Mouse (Mus musculus) megakaryocyte, adult 5-6 weeks (primary cell): ENCODE results near the gene 5330417H12Rik. TPM values are rescaled to one million over a fixed set of nuclear protein-coding genes. Genes with fewer than 3 reads are reported as not detected.

Experiments
- ATAC-seq: 2 replicates; pipeline ENCODE4 v1.8.0; 2016; ENCODE audit warnings: mild to moderate bottlenecking, inconsistent platforms; ENCODE audit not compliant: poor library complexity, severe bottlenecking
- total RNA-seq, 2 experiments: library from RNA; stranded (forward) in 1 of 2; stranded (reverse) in 1 of 2; fragments of 153-499, 151-499 nt in 1 of 2; fragments of 221-1000, 200-1000 nt in 1 of 2; gene quantifications; 2 replicates each; pipeline versions ENCODE4 v1.2.3 to v1.2.4; 2015 to 2017

Gene 5330417H12Rik
- total RNA-seq (2015) (not detected in 2 replicates), total RNA-seq (2017) (not detected in 2 replicates)

- no peak for ATAC-seq
These were observed at the start of gene 5330417H12Rik for GRCm38 (mm10) chr7:107625061-107625460. Gene 5330417H12Rik, minus strand, starts transcription at chr7:107625161.

- ATAC-seq: peak; percentile 55
These were observed 43.6 kb upstream of the 5330417H12Rik start for GRCm38 (mm10) chr7:107668514-107668913.

- ATAC-seq: peak; percentile 11; the same call in 1 of the 2 replicates
These were observed 41.4 kb upstream of the 5330417H12Rik start for GRCm38 (mm10) chr7:107666262-107666902.

- ATAC-seq: no peak
These were observed 40.8 kb upstream of the 5330417H12Rik start for GRCm38 (mm10) chr7:107665586-107666261.

- no peak for ATAC-seq
These were observed 40.2 kb upstream of the 5330417H12Rik start for GRCm38 (mm10) chr7:107665221-107665585.

GRCm38 (mm10) chr7:107664063-107665056 lies 39.4 kb upstream of the 5330417H12Rik start:
- ATAC-seq: peak; percentile 26

GRCm38 (mm10) chr7:107663621-107664020 lies 38.7 kb upstream of the 5330417H12Rik start:
- ATAC-seq: no peak

GRCm38 (mm10) chr7:107661843-107662281 lies 36.9 kb upstream of the 5330417H12Rik start:
- ATAC-seq: no peak

GRCm38 (mm10) chr7:107661189-107661842 lies 36.4 kb upstream of the 5330417H12Rik start:
- ATAC-seq: peak; percentile 70

GRCm38 (mm10) chr7:107659186-107659918 lies 34.4 kb upstream of the 5330417H12Rik start:
- no peak for ATAC-seq

- peak; percentile 48 for ATAC-seq
These were observed 31.5 kb upstream of the 5330417H12Rik start for GRCm38 (mm10) chr7:107656451-107656850.

GRCm38 (mm10) chr7:107651821-107652220 lies 26.9 kb upstream of the 5330417H12Rik start:
- no peak for ATAC-seq

GRCm38 (mm10) chr7:107649990-107650389 lies 25.0 kb upstream of the 5330417H12Rik start:
- no peak for ATAC-seq

- ATAC-seq: peak; percentile 49
These were observed 24.2 kb upstream of the 5330417H12Rik start for GRCm38 (mm10) chr7:107648937-107649688.

- no peak for ATAC-seq
These were observed 20.0 kb upstream of the 5330417H12Rik start for GRCm38 (mm10) chr7:107644987-107645386.

GRCm38 (mm10) chr7:107642586-107643275 lies 17.8 kb upstream of the 5330417H12Rik start:
- ATAC-seq: no peak

GRCm38 (mm10) chr7:107638026-107638425 lies 13.1 kb upstream of the 5330417H12Rik start:
- no peak for ATAC-seq

GRCm38 (mm10) chr7:107637398-107637797 lies 12.4 kb upstream of the 5330417H12Rik start:
- no peak for ATAC-seq
